Mouse (Mus musculus) cerebellum, adult 2 months (tissue): Measurements from ENCODE around the gene Slc6a20a. TPM values are rescaled to one million over a fixed set of nuclear protein-coding genes. Genes with fewer than 3 reads are reported as not detected.
A peak's percentile ranks its signal among the peaks of the same experiment; 100 is the strongest.

ENCODE experiments used
- DNase-seq, 2 experiments: peaks; one replicate each; pipeline ENCODE4 v3.0.0; 2021
- H3K27ac ChIP-seq: fragments of 200-500 bp; 2 replicates; pipeline ENCODE4 v1.5.1; 2012; ENCODE audit warnings: low read length, control low read depth, inconsistent platforms; ENCODE audit not compliant: insufficient read depth
- H3K27me3 ChIP-seq: fragments of 200-500 bp; 2 replicates; pipeline ENCODE4 v1.6.1; 2012; ENCODE audit warnings: inconsistent platforms, mild to moderate bottlenecking, low read length, moderate library complexity; ENCODE audit not compliant: control insufficient read depth, insufficient read depth
- H3K4me1 ChIP-seq: fragments of 200-500 bp; 2 replicates; pipeline ENCODE4 v1.6.1; 2011; ENCODE audit warnings: low read length; ENCODE audit not compliant: control insufficient read depth, insufficient read depth
- H3K4me3 ChIP-seq: fragments of 200-500 bp; replicated peaks from 2 replicates; pipeline ENCODE3; 2011; ENCODE audit warnings: mild to moderate bottlenecking, low read depth, low read length, control low read depth; ENCODE audit not compliant: insufficient read depth
- CTCF ChIP-seq: fragments of 200-500 bp; IDR thresholded peaks from 2 replicates; pipeline ENCODE4 v1.5.1; 2011; ENCODE audit warnings: low read depth, mild to moderate bottlenecking, control low read depth, low read length, moderate library complexity, borderline replicate concordance; ENCODE audit not compliant: insufficient read depth
- POLR2A ChIP-seq: fragments of 200-500 bp; IDR thresholded peaks from 2 replicates; pipeline ENCODE4 v1.6.1; 2011; ENCODE audit warnings: low read length, control low read depth, borderline replicate concordance; ENCODE audit not compliant: insufficient read depth
- WGBS: fragments of 180-500 bp; shearing (Covaris S2); methylation state at CpG from one replicate; pipeline ENCODE4 v1.1.7; 2018; 5-methylcytosine and 5-hydroxymethylcytosine counted together
- polyA plus RNA-seq: library from polyadenylated mRNA; depleted of rRNA; stranded (reverse); fragments of >200 nt; gene quantifications from 2 replicates; pipeline ENCODE4 v1.2.3, GENCODE M21; 2012

Gene Slc6a20a
- polyA plus RNA-seq, 1 experiment, result 10.8 TPM

DNA sequence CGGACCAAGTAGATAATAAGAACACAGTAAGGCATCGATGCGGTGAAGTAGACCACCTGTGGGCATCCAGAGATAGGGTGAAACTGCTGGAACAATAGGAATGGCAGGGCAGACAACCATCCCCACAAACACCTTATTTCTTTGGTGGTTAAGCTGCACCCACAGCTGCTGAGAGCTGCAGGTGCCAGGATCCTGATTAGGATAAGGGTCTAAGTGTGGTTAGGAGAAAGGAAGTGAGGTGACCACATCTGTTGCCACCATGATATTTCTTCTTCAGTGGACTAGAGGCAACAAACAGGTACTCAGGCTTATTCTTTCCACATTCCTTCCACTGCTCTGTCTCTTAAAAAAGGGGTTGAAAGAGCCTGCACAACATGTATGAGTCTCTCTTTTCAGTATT is 21.2 kb downstream of the Slc6a20a start:
- WGBS, result 73% methylated on average over 3 of the region's 3 CpGs
- Histone ChIP-seq H3K4me3 (no peak overlapping the region), H3K27ac (no peak overlapping the region), H3K4me1 (no peaks in the 10 kb centered on the region; the same call in 1 of the 2 replicates), H3K27me3 (no peaks in the 10 kb centered on the region)
- no peak for DNase-seq
- TF ChIP-seq POLR2A (no peak), CTCF (no peak)

GRCm38 (mm10) chr9:123651369-123651768 is 27.3 kb downstream of the Slc6a20a start:
- no peak for DNase-seq
- H3K4me3 ChIP-seq, result no peak overlapping the region
- TF ChIP-seq CTCF (no peak), POLR2A (no peak)
- H3K27me3 ChIP-seq, result no peaks in the 10 kb centered on the region
- no peak overlapping the region for H3K27ac ChIP-seq
- H3K4me1 ChIP-seq, result no peaks in the 10 kb centered on the region
- 58% methylated on average over 4 of the region's 4 CpGs for WGBS

DNA sequence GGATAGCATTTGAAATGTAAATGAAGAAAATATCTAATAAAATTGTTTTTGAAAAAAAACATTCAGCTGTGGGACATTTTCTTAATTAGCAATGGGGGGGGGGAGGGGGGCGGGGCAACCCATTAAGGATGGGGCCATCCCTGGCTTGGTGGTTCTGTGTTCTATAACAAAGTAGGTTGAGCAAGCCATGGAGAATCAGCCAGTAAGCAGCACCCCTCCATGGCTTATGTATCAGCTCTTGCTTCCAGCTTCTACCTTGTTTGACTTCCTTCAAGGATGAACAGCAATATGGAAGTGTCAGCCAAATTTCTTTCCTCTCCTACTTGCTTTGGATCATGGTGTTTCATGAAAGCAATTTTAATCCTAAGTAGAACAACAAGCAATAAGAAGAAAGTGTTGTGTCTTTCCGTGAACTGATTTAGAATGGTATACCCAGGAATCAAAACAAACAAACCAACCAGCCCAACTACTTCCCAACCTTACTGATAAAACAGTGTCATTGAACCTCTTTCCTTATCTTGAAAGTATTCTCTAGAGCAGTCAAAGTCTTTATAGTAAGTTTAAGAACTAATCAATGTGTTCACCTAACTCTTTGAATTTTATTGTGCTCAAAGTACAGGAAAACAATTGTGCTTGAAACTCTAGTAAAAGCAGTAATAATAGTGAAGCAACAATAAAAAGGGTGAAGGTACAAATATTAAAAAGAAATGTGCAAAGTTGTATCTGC is 28.7 kb downstream of the Slc6a20a start:
- no peak for TF ChIP-seq POLR2A
- no peak for TF ChIP-seq CTCF
- Histone ChIP-seq H3K27ac (no peak overlapping the region), H3K27me3 (no peaks in the 10 kb centered on the region), H3K4me3 (no peak overlapping the region), H3K4me1 (no peaks in the 10 kb centered on the region)
- whole genome bisulfite sequencing, result 87% methylated on average over 2 of the region's 2 CpGs
- no peak for DNase-seq

DNA sequence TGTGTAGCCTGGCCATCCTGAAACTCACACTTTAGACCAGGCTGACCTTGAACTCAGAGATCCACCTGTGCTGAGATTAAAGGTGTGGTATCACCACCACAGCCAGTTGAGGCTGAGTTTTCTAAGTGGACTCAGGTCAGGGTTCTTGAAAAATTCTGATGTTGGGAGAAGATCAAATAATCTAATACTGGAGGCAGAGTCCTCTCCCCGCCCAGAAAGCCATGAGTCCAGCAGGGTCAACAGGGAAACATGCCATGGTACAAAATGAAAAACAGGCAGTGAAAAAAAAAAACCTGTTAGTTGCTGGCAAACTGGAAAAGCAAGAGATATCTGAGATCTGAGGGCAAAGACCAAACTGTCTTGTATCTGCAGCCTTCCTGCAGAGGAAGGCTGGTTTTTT is 38.6 kb downstream of the Slc6a20a start:
- Histone ChIP-seq H3K4me3 (no peak overlapping the region), H3K4me1 (no peaks in the 10 kb centered on the region), H3K27me3 (no peaks in the 10 kb centered on the region), H3K27ac (no peak overlapping the region)
- WGBS, result 64% methylated on average over 1 of the region's 1 CpGs
- no peak for DNase-seq
- no peak for TF ChIP-seq POLR2A
- no peak for TF ChIP-seq CTCF

GRCm38 (mm10) chr9:123638668-123639089 is 40.0 kb downstream of the Slc6a20a start:
- peak in 1 of 2 experiments; percentile 7 for DNase-seq
- H3K4me1 ChIP-seq, result no peaks in the 10 kb centered on the region
- no peak overlapping the region for H3K4me3 ChIP-seq
- H3K27me3 ChIP-seq, result no peaks in the 10 kb centered on the region
- no peak overlapping the region for H3K27ac ChIP-seq
- TF ChIP-seq POLR2A (no peak), CTCF (peak; percentile 56; the same call in 1 of the 2 replicates)
- 72% methylated on average over 1 of the region's 1 CpGs for WGBS

- no peaks in the 10 kb centered on the region for H3K27me3 ChIP-seq
- no peak for DNase-seq
- TF ChIP-seq POLR2A, result no peak
- TF ChIP-seq CTCF, result no peak
Measured at GRCm38 (mm10) chr9:123638231-123638630, 40.5 kb downstream of the Slc6a20a start.

GRCm38 (mm10) chr9:123636771-123637170 is 41.9 kb downstream of the Slc6a20a start:
- WGBS, result 57% methylated on average over 5 of the region's 5 CpGs

More at GRCm38 (mm10) chr9:123638231-123638630, 40.5 kb downstream of the Slc6a20a start:
- Histone ChIP-seq H3K4me3 (no peak overlapping the region), H3K27ac (no peak overlapping the region), H3K4me1 (no peaks in the 10 kb centered on the region)

DNA sequence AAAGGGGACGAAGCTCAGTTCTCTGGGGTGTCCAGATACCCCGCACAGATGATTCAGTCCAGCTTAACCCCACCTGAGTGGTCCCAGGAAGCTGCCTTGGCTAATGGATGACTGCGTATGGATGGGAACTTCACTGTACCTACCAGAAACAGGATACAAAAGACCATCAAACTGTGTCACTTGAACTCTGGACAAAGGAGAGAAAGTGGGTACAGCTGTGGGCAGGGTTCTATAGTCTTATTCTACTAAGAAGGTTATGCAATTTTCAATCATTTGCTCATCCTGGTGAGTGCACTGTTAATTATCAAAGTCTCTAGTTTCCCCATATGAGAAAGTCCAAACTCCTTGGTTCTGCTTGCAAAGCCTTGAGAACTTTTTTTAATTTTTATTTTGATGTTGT is 45.7 kb downstream of the Slc6a20a start:
- WGBS, result 85% methylated on average over 3 of the region's 3 CpGs
- no peak for TF ChIP-seq POLR2A
- DNase-seq, result no peak
- Histone ChIP-seq H3K4me1 (no peaks in the 10 kb centered on the region), H3K27me3 (no peaks in the 10 kb centered on the region; the same call in 1 of the 2 replicates), H3K27ac (no peak overlapping the region), H3K4me3 (no peak overlapping the region)

More at GRCm38 (mm10) chr9:123636771-123637170, 41.9 kb downstream of the Slc6a20a start:
- Histone ChIP-seq H3K4me1 (no peaks in the 10 kb centered on the region), H3K27me3 (no peaks in the 10 kb centered on the region), H3K4me3 (no peak overlapping the region), H3K27ac (no peak overlapping the region)
- TF ChIP-seq CTCF, result no peak
- TF ChIP-seq POLR2A, result no peak
- DNase-seq, result no peak
